Mouse (Mus musculus): ENCODE data around the gene Ap1m2. TPM values are rescaled to one million over a fixed set of nuclear protein-coding genes. Genes with fewer than 3 reads are reported as not detected.

Ap1m2 gene
- polyA plus RNA-seq, 1 experiment from 2014 or later: 35.9 TPM

- H3K36me3 ChIP-seq (ENCODE audit: insufficient read depth, low read length): peaks cover 21% of the 10 kb centered on the region
- no peak for TF ChIP-seq EP300 (IDR thresholded peaks at IDR 0.05)
- no peak for TF ChIP-seq CTCF (IDR thresholded peaks at IDR 0.05)
- H3K9me3 ChIP-seq (ENCODE audit: low read length): no peaks in the 10 kb centered on the region
- H3K9ac ChIP-seq (replicated peaks; ENCODE audit: low read depth): no peak overlapping the region
- DNase-seq (ENCODE audit: low spot score): no peak
- H3K27me3 ChIP-seq (replicated peaks; ENCODE audit: insufficient read depth, low read length): no peaks in the 10 kb centered on the region
- H3K4me2 ChIP-seq (replicated peaks; ENCODE audit: low read depth, low read length): no peak overlapping the region
- 90% methylated on average over 4 of the region's 4 CpGs for WGBS
- peaks cover 10% of the 10 kb centered on the region; the same call in 1 of the 2 replicates for H3K4me1 ChIP-seq (ENCODE audit: insufficient read depth, low read depth, low read length)
- no peak overlapping the region for H3K4me3 ChIP-seq (ENCODE audit: low read depth, low read length)
- H3K27ac ChIP-seq (ENCODE audit: low read length): no peak overlapping the region
- ATAC-seq: no peak
Observed at GRCm38 (mm10) chr9:21351702-21352377, 39.7 kb upstream of the Ap1m2 start.

DNA sequence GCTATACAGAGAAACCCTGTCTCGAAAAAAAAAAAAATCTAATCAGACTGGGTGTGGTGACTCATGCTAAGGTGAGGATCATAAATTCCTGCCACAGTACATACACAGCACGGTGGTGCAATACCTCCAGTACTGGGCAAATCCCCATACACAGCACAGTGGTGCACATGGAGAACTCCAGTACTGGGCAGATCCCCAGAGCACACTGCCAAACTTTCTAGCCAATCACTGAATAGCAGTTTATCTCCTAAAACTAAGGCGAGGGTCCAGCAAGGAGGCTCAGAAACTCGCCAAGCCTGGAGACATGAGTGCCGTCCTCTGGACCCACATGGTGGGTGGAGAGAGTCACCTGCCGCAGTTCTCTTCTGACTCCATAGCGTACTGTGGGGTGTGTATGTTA, 39.0 kb upstream of the Ap1m2 start:
- ATAC-seq: peak; percentile 82
- TF ChIP-seq CTCF (IDR thresholded peaks at IDR 0.05) (no peak), EP300 (IDR thresholded peaks at IDR 0.05) (peak; percentile 37)
- no peak overlapping the region for H3K4me2 ChIP-seq (replicated peaks; ENCODE audit: low read depth, low read length)
- H3K27ac ChIP-seq (ENCODE audit: low read length): no peak overlapping the region
- no peak overlapping the region for H3K9ac ChIP-seq (replicated peaks; ENCODE audit: low read depth)
- H3K4me1 ChIP-seq (ENCODE audit: insufficient read depth, low read depth, low read length): peaks cover 10% of the 10 kb centered on the region; the same call in 1 of the 2 replicates
- DNase-seq (ENCODE audit: low spot score): peak; percentile 74
- no peak overlapping the region for H3K4me3 ChIP-seq (ENCODE audit: low read depth, low read length)
- no peaks in the 10 kb centered on the region for H3K9me3 ChIP-seq (ENCODE audit: low read length)
- H3K27me3 ChIP-seq (replicated peaks; ENCODE audit: insufficient read depth, low read length): no peaks in the 10 kb centered on the region
- H3K36me3 ChIP-seq (ENCODE audit: insufficient read depth, low read length): peaks cover 24% of the 10 kb centered on the region
- 71% methylated on average over 7 of the region's 7 CpGs for WGBS

DNA sequence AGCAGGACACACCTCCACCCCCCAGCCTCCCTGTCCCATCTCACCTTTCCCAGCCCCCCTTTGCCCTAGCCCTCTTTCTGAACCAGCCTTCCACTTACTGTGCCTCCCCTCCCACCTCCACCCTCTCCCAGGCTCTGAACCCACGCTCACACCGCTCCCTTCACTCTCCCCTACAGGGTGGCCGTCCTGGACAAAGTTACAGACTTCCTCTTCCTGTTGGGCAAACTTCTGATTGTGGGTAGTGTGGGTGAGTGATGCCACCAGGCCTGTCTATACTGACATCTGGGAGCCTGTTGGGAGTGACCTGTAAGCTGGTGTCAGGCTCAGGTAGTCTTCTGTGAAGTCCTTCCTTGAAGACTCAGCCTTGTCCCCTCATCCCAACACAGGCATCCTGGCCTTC, 36.0 kb upstream of the Ap1m2 start:
- WGBS: 68% methylated on average over 3 of the region's 3 CpGs
- Histone ChIP-seq H3K4me3 (ENCODE audit: low read depth, low read length) (no peak overlapping the region), H3K36me3 (ENCODE audit: insufficient read depth, low read length) (peaks cover 44% of the 10 kb centered on the region), H3K9me3 (ENCODE audit: low read length) (no peaks in the 10 kb centered on the region), H3K27me3 (replicated peaks; ENCODE audit: insufficient read depth, low read length) (no peaks in the 10 kb centered on the region), H3K9ac (replicated peaks; ENCODE audit: low read depth) (no peak overlapping the region), H3K27ac (ENCODE audit: low read length) (no peak overlapping the region), H3K4me2 (replicated peaks; ENCODE audit: low read depth, low read length) (no peak overlapping the region), H3K4me1 (ENCODE audit: insufficient read depth, low read depth, low read length) (0 out of 2 replicates have a peak, but pooled peaks cover 9% of the 10 kb centered on the region)
- no peak for ATAC-seq
- DNase-seq (ENCODE audit: low spot score): no peak
- TF ChIP-seq CTCF (IDR thresholded peaks at IDR 0.05) (no peak), EP300 (IDR thresholded peaks at IDR 0.05) (no peak)

- H3K4me3 ChIP-seq (ENCODE audit: low read depth, low read length): no peak overlapping the region
Observed at GRCm38 (mm10) chr9:21346627-21347365, 34.7 kb upstream of the Ap1m2 start.

DNA sequence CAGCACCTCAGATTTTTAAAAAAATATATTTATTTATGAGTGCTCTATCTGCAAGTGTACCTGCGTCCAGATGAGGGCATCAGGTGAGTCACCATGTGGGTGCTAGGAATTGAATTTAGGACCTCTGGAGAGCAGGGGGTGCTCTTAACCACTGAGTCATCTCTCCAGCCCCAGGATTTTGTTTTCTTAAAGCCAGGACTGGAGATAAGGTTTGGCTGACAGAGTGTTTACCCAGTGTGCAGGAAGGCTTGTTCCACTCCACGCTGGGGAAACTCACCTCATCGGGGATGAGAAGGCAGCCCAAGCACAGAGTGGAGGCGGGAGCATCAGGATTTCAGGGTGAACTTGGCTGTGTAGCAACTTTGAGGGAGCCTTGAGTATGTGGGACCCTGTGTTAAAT, 28.3 kb upstream of the Ap1m2 start:
- 43% methylated on average over 4 of the region's 4 CpGs for WGBS
- Histone ChIP-seq H3K4me1 (ENCODE audit: insufficient read depth, low read depth, low read length) (no peaks in the 10 kb centered on the region; the same call in 1 of the 2 replicates), H3K4me2 (replicated peaks; ENCODE audit: low read depth, low read length) (no peak overlapping the region), H3K4me3 (ENCODE audit: low read depth, low read length) (no peak overlapping the region), H3K9me3 (ENCODE audit: low read length) (no peaks in the 10 kb centered on the region), H3K9ac (replicated peaks; ENCODE audit: low read depth) (no peak overlapping the region), H3K36me3 (ENCODE audit: insufficient read depth, low read length) (peaks cover 39% of the 10 kb centered on the region), H3K27ac (ENCODE audit: low read length) (peak overlapping the region; percentile 66), H3K27me3 (replicated peaks; ENCODE audit: insufficient read depth, low read length) (no peaks in the 10 kb centered on the region)
- 0 out of 2 replicates have a peak, but pooled peaks have one; percentile 27 for TF ChIP-seq CTCF (IDR thresholded peaks at IDR 0.05)
- peak; percentile 83 for TF ChIP-seq EP300 (IDR thresholded peaks at IDR 0.05)
- peak; percentile 85 for DNase-seq (ENCODE audit: low spot score)
- ATAC-seq: peak; percentile 80

More at GRCm38 (mm10) chr9:21346627-21347365, 34.7 kb upstream of the Ap1m2 start:
- Histone ChIP-seq H3K9me3 (ENCODE audit: low read length) (no peaks in the 10 kb centered on the region), H3K9ac (replicated peaks; ENCODE audit: low read depth) (no peak overlapping the region), H3K27me3 (replicated peaks; ENCODE audit: insufficient read depth, low read length) (no peaks in the 10 kb centered on the region), H3K4me1 (ENCODE audit: insufficient read depth, low read depth, low read length) (no peaks in the 10 kb centered on the region), H3K36me3 (ENCODE audit: insufficient read depth, low read length) (peaks cover 56% of the 10 kb centered on the region), H3K27ac (ENCODE audit: low read length) (peak overlapping the region; percentile 47; the same call in 1 of the 2 replicates), H3K4me2 (replicated peaks; ENCODE audit: low read depth, low read length) (no peak overlapping the region)
- DNase-seq (ENCODE audit: low spot score) (peak; percentile 33), ATAC-seq (peak; percentile 48)
- 68% methylated on average over 16 of the region's 16 CpGs for WGBS
- no peak for TF ChIP-seq EP300 (IDR thresholded peaks at IDR 0.05)

DNA sequence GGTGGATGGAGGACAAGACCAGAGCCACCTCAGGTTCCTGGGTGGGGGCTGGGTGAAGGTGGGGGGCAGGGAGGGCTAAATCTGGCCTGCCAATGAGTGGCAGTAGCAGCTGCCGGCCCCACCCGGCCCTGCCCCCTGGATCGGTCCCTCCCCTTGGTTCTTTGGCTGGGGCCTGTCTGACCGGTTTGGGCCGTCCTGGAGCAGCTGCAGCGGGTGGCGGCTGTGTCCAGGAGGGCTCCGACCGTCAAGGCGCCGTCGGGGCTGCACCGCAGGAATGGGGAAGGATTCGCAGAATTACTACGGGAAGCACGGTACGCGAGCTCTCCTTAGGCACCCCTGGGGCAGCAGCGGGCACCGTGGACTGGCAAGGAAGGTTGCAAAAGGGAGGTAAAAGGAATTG, 25.5 kb upstream of the Ap1m2 start:
- Histone ChIP-seq H3K36me3 (ENCODE audit: insufficient read depth, low read length) (peaks cover 14% of the 10 kb centered on the region), H3K4me1 (ENCODE audit: insufficient read depth, low read depth, low read length) (peaks cover 4% of the 10 kb centered on the region), H3K4me2 (replicated peaks; ENCODE audit: low read depth, low read length) (peak overlapping the region; percentile 47), H3K27me3 (replicated peaks; ENCODE audit: insufficient read depth, low read length) (no peaks in the 10 kb centered on the region), H3K27ac (ENCODE audit: low read length) (peak overlapping the region; percentile 85), H3K9me3 (ENCODE audit: low read length) (no peaks in the 10 kb centered on the region), H3K4me3 (ENCODE audit: low read depth, low read length) (peak overlapping the region; percentile 32), H3K9ac (replicated peaks; ENCODE audit: low read depth) (peak overlapping the region; percentile 45; the same call in 1 of the 2 replicates)
- DNase-seq (ENCODE audit: low spot score): peak; percentile 83
- WGBS: 17% methylated on average over 20 of the region's 20 CpGs
- TF ChIP-seq CTCF (IDR thresholded peaks at IDR 0.05): no peak
- TF ChIP-seq EP300 (IDR thresholded peaks at IDR 0.05): peak; percentile 43; the same call in 1 of the 2 replicates
- peak; percentile 93 for ATAC-seq
